Mouse (Mus musculus): ENCODE measurements around the gene Rcc2.
A peak's percentile ranks its signal among the peaks of the same experiment; 100 is the strongest.

The Rcc2 gene

DNA sequence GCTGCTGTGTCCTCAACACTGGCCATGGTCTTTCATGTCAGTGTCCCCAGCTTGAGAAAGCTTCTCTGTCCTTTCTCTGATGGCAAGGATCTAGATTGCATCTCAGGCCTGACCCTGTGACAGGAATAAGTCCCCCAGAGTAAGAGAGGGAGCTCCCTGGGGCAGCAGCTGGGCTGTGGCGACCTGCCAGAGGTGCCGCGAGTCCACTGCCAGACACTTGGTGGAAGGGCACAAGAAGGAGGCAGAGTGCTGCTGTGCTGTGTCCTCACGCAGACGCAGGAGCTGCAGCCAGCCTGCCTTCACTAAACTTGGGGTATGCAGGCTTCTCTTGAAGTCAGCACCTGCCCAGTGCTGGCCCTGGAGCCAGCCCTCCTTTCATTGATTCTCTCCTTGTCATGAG lies 11.0 kb downstream of the Rcc2 start:
- DNase-seq: peak; percentile 37 to 49

DNA sequence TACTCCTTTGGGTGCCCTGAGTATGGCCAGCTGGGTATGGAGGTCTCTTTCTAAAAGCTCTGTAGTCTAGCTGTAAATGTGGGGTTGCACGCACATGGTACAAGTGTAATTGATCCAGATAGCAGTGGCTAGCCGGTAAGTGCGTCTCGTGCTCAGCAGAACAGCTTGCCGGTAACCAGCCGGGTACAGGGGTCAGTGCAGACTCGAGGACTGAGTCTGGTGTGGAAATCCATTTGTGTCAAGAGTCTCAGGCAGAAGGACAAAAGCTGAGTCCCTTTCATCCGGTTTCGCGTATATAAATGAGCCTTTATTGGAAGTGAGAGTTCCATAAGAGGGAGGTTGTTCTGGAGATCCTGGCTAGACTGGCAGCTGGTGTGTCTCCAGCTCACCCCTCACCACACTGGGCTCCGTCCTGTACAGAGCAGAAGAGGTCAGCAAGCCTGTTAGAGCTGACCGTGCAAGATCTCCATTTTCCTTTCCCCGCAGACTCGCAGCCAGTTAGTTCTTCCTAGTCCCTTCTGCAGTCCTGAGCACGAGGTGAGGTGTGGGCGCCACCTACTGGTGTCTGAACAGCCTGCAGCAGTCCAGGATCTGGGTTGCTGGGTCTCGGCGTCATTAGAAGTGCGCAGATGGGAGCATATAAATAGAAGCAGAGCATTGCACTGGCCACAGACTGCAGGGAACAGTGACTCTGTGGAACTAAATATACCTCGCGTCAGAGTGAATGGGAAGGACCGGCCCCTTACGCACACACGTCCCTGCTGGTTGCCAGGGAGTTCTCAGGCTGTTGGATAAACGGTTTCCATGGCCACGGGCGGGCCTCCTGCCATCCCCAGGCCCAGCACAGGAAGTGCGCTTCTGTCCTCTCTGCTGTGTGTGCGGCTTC lies 13.4 kb downstream of the Rcc2 start:
- DNase-seq: peak; percentile 98

DNA sequence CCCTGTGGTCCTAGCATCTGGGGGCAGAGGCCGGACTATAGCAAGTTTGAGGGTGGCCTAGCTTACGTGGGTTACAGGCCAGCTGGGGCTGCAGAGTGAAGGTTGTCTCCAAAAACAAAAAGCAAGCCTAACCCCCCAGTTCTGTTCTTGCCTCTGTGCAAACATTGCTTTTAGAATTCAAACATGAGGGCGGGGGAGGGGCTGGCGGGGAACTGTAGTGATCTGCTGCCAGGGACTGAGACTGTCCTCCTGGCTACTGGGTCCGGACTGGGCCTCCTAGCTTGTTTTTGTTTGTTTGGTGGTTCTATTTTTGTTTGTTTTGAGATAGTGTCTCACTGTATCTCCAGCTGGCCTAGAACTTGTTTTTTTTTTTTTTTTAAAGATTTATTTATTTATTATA lies 14.2 kb downstream of the Rcc2 start:
- DNase-seq: no peak

DNA sequence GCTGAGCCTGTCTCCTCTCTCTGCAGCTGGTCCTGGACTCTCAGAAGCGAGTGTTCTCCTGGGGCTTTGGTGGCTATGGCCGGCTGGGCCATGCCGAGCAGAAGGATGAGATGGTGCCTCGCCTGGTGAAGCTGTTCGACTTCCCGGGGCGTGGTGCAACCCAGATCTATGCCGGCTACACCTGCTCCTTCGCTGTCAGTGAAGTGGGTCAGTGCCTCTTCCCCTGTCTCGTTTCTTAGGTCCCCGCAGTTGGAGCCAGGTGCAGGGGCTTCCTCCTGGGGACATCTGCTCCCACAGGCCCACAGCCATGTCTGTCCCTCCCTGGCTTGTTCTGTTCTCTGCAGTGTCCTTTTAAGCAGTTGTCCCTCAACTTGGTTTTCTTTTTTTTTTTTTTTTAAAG lies 16.7 kb downstream of the Rcc2 start:
- no peak for DNase-seq

DNA sequence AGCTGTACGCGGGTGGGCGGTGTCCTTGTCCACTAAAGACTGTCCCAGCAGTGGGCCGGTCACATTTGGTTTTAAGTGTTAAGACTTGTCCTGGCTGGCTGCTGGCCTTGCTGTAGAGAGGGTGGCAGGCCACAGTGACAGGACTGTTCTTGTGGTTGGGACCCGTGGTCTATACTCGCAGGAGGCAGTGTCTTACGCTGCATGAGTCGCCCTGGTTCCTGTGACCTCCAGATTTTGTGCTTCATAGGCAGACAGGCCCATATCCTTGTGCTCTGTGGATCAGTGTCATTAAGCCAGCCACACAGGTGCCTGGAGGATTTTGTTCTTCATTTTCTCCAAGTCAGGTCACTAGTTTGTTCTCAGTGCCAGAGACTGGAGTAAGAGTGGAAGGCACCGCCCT lies 18.1 kb downstream of the Rcc2 start:
- no peak for DNase-seq

DNA sequence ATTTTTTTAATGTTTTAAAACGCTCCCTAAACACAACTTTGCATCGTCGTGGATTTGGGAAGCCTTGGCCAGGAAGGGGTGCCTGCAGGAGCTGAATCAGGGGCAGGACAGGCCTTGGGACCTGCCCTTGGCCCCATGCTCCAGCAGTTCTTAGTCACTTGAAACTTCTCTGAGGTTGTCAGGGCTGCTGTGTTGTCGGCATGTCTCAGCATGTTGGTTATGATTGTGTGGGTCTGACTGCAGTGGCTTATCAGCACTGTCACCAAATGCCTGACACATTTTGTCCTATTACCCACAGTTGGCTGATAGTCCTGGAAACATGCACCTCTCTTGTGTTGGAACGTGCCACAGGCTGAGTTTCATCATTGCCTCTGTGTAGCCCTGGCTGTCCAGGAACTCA lies 19.8 kb downstream of the Rcc2 start:
- no peak for DNase-seq

DNA sequence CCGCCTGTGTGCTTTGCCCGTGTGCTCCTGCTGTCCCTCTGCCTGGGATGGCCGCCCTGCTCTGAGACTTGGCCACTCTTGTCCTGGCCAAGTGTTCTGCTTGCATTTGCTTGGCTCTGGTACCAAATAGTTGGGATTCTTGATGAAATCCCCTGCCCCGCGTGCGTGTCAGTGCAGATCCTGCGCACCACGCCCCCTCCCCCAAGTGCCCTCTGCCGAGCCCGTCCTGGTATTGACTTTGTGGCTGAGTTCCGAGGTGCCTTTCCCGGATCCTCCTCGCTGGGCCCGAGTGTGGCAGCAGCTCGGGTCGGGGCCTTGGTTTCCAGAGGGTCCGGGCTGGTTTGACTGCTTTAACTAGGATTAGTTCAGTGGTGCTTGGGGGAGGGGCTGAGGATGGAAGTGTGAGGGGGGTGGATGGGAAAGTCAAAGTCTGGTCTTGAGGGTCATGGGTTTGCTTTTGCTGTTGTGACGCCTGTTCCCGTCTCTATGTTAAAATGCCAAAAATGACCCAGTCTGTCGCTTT lies 21.7 kb downstream of the Rcc2 start:
- peak in 1 of 2 experiments; percentile 20 for DNase-seq

DNA sequence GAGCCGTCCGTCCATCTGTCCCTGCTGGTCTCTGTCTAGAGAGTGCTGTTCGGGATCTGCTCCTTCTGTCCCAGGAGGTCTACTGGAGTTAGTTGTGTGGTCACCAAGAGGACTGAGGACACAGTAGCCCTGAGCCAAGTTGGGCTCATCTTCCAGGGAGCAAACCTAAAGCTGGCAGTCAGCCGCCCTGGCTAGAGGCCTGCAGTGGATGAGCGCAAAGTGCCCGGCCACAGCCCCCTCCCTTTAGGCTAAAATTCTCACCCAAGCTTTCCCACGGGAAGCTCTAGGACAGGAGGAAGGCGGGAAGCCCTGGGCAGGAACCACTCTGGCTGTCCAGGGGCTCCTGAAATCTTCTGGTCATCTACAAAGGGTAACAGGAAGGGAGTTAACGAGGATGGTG lies 22.4 kb downstream of the Rcc2 start:
- peak; percentile 54 to 70 for DNase-seq

DNA sequence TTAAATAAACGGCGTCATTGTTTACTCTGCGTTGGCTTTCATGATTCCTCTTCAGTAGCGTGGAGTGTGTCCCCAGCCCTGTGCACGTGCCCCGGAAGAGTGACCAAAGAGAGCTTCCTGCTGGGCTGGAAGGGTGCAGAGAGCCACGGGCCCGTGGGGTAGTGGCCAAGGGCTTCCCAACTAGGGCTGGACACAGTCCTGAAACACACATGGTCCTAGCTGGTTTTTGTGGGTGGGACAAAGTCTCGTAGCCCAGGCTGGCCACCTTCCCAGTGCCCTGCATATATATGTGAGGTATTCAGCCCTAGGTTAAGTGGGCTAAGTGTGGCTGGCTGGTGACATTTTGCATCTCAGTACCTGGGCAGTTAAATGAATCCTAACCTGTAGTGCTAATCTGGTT lies 22.9 kb downstream of the Rcc2 start:
- peak in 1 of 2 experiments; percentile 19 for DNase-seq

DNA sequence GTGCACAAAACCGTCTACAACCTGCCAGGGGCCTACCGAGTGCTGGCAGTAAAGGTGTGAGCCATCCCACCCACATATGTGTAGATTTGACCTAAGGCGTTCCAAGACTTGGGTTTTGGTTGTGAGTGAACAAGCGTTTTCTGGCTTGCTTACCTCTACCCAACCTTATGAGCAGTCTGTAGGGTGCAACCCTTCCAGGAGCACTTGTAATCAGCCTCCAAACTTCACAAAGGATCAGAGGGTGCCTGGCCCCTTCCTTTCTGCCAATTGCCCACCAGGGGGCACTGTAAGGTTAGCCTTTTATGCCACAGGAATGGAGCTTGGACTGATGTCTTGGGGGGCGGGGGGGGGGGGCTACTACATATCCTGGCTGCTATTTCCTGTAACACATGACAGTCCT lies 23.5 kb downstream of the Rcc2 start:
- peak; percentile 70 to 76 for DNase-seq

DNA sequence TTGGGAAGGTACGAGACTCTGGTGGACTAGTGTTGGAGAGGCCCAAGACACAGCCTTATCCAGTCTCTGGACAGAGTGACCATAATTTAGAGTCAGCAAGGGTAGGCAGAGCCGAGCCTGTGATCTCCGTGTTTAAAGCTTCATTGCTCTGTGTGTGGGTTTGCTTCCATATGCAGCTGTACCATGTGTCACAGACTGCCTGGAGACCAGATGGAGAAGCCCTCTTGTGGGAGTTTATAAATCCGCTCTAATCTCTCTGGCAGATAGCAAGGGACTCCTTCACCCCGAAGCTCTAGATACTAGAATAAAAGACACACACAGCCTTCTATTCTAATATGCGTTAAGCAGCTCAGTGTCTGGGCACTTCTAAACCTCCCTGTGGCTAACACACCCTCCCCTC lies 24.4 kb downstream of the Rcc2 start:
- no peak for DNase-seq

DNA sequence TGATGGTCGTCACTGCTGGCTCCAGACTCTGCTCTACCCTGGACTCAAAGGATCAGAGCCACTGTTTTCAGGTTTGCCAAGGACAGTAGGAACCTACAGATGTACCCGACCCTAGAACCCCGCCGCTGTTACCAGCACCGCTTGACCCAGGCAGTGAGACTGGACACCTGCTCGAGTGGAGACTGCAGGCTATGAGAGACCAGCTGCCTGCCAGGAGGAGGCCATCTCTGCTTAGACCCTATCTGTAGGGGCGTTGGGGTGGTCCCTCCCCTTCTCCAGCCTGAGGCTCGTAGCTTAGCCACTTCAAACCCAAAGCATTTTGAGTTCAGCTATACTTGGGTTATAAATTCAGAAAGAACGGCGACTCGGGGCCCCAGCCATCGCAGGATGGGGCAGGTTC lies 26.6 kb downstream of the Rcc2 start:
- DNase-seq: no peak

DNA sequence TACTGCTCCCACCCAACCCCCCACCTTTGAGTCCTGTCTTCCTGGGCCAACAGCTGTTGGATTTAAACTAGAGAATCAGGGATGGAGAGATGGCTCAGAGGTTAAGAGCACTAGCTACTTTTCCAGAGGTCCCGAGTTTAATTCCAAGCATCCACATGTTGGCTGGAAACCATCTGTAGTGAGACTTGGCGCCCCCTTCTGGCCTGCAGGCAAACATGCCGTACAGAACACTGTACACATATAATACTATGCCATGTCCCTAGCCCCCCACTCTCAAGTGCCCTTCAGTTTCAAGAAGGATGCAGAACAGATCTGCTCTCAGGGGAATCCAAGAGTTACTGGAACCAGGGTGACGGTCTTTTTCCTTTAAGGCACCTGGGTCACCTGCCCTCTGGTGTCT lies 31.3 kb downstream of the Rcc2 start:
- DNase-seq: no peak

DNA sequence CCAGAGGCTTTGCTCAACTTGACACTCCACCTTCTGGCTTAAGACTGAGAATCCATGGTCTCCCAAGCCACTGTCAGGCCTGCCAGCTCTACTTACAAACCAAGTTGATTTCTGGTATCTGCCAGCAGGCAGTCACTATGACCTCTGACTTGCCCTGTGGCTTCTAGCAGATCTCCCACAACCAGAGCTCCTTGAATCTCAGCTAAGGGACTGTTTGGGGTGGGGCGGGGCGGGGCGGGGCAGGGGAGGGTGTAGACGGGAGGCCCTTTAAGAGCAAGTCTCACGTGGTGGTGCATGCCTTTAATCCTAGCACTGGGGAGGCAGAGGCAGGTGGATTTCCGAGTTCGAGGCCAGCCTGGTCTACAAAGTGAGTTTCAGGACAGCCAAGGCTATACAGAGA lies 32.5 kb downstream of the Rcc2 start:
- DNase-seq: no peak

DNA sequence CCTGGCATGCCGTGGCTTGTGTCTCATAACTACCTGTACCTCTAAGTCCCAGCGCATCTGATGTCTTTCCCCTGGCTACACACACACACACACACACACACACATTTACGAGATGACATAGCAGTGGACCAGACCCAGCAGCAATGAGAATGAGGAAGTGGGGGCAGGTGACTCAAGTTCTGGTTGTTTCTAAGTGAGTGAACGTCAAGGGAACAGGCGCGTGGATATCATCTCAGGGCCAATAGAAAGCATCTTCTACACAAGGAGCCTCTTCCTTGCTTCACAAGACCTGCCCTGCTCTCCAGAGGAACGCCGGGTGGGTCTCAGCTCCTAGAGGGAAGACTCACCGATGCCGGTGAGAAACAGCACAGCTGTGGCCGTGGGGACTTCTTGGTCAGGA lies 40.3 kb downstream of the Rcc2 start:
- DNase-seq: no peak

DNA sequence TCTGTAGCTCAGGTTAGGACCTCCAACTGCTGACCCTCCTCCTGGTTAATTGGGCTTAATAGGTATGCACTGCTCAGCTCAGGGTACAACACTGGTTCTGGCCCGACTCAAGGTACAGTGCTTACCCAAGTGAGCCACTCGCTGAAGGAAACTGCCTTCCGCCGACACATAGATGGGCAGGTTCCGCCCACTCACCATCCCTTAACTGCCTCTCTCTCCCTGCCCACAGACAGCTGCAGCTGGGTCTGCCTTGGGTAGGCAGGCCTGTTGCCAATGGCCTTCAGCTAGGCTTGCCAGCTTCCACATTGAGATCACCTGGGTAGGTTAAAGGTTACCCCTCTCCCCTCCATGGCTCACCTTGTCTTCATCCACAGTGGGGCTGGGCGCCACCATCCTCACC lies 41.1 kb downstream of the Rcc2 start:
- DNase-seq: no peak

DNA sequence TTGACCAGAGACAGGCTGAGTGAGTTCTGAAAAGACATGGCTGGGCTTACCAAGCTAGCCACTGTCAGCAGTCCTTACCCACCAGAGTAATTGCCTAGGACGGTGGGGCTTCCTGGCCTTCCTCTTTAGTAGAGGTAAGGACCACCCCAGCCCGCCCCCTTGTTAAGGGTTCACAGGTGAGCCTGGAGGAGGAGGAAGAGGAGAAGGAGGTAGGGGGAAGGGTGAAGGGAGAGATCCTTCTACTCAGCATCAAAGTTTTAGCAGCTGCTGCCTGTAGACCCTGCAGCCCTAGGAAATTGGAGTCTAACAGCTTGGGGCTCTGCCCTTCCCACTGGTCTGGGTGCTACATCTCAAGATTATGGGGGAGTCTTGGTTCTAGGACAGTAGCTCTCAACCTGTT lies 42.2 kb downstream of the Rcc2 start, which contains the start of gene Padi6:
Gene Padi6 (minus strand): TSS at position 101 of the 400 bp plus-strand sequence.
- DNase-seq: no peak

DNA sequence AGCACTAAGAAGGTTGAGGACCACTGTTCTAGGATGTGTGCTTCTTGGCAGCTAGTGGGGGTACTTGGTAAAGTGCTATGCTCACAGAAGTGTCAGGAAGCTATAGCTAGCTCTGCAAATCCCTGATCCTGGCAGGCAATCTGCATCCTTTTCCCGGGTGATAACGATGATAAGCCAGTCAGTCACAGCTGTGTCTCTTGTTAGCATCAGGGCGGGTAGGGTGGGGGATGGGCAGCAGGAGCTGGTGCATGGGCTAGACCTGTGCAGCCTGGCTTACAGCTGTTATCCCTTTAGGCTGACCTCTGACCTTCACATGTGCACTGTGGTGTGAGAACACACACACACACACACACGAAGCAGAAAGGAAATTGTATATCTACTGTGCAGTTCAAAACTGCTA lies 42.7 kb downstream of the Rcc2 start:
- DNase-seq: no peak

DNA sequence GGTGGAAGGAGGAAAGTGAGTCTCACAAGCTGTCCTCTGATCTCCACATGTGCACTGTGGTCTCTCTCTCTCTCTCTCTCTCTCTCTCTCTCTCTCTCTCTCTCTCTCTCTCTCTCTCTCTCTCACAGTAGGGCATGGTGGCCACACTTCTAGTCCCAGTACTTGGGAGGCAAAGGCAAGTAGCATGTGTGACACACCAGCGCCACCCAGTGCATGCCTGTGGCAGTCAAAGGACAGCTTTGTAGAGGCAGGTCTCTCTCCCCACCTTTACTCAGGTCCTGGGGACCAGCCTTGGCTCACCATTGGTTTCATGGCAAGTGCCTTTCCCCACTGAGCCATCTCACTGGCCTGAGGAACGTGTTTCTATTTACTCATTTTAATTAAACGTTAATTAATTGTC lies 44.3 kb downstream of the Rcc2 start:
- peak; percentile 77 for DNase-seq

DNA sequence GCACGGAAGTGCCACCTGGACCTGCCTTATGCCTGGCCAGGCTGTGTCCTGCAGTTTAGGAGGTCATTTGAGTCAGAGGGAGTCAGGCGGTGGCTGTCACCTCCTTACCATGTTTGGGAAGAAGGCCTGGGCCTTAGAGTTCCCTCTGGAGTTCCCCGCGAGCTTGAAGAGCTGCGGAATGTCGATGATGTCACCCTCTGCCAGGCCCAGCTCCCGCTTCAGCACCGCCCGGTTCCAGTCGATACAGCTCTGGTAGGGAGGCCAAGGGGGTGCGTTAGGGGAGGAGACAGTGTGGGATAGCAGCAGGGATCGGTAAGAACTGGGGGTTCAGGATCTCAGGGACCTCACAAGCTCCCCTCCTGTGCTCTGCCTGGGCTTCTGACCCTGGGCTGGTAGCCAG lies 47.6 kb downstream of the Rcc2 start:
- DNase-seq: no peak

DNA sequence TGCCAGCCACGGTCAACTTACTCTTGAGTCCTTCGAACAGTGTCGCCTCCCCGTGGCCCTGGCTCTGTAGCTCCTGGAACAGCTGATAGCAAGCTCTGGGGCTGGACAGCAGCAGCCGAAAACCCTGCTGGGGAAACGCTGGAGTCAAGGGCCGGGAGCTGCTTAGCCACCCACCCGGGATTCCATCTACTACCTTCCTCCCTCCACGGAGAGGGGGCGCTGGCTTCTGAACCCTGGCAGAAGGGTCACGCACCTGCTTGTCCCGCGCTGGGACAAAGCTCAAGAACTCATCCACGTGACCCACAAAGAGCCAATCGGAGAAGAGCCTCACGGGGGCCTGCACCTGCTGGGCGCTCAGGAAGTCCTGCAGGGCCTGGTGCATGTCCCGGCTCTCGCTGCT lies 50.0 kb downstream of the Rcc2 start:
- peak; percentile 31 to 34 for DNase-seq

DNA sequence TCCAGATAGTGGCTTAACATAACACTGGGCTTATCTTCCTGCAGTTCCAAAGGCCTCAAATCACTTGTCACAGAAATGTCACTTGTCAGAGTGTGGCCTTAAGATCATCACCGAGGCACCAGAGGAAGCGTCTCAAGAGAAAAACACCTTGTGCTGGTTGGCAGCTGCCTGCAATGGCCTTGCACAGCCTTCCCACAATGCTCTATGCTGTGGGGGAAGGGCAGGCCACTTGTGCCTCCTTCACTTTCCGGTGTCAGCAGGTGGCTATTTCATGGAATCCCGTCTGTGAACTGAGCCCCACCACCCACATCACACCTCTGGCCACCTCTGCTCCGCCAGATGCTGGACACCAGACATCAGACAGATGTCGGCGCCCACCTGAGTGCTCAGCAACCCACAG lies 53.0 kb downstream of the Rcc2 start:
- DNase-seq: no peak

DNA sequence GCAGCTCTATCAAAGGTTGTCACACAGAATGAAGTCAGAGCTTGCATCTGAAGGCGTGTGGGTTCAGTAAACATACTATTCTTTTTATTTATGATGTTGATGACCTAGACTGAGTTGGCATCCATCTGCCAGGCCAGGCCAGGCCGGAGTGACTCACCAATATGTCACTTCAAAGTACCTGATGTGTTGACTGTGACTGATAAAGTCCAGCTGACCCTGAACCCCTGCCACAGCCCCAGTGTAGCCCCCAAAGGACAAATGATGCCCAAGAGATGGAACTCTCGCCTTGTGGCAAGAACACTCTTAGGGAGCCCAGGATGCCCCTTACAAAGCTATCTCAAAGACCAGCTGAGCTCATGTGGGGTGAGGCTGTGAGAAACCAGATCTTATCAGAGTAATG lies 55.5 kb downstream of the Rcc2 start:
- DNase-seq: no peak

DNA sequence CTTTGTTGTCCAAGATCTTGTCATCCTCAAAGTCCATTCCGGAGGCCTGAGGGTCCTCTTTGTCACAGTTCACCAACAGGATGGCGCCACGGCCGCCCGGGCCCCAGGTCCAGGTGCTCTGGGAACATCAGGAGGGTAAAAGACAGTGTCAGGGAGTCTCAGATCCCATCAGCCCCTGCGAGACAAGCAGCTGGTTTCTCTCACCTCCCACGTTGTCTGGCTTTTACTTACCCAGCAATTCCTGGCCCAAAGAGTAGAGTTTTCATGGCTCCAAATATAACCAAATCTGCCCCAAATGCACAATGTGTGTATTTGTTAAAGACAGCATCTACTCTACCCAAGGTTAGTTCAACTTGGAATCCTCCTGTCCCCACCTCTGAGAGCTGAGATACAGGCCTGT lies 61.3 kb downstream of the Rcc2 start:
- DNase-seq: no peak

DNA sequence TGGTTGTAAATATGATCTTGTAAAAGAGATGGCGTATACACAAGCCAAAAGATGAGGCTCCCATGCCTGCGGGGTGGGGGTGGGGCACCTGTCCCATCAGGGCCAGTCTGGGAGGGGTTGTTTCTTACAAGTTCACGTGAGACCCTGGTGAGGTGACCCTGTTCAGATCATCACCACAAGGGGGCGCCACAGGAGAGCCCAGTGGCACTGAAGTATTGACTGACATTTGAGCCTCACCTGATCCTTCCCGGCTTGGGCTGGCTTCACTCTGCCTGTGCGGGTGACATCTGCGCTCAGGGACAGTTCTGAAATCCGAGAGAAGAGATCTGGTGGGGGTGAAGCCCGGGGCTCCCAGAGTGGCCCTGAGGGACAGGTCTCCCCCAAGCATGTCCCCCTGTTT lies 62.8 kb downstream of the Rcc2 start:
- peak; percentile 64 to 72 for DNase-seq
